Mouse (Mus musculus) forebrain, embryonic 14.5 days (tissue): ENCODE measurements around the gene Tmem216. TPM values are rescaled to one million over a fixed set of nuclear protein-coding genes. Genes with fewer than 3 reads are reported as not detected.
"Not testable (repeated sequence)": the region's sequence is repeated elsewhere in the genome, so short reads cannot be mapped to it uniquely, and the experiment has no call there.

Experiments
- ATAC-seq: fragments of 200-750 bp; cut with Nextera tagmentation; 2 replicates; pipeline ENCODE4 v1.8.0; 2017; ENCODE audit warnings: mild to moderate bottlenecking, moderate library complexity
- DNase-seq: peaks from one replicate; pipeline ENCODE4 v3.0.0-alpha.2; 2015; ENCODE audit warnings: low spot score
- H3K27ac ChIP-seq: fragments of 300-500 bp; sonication (generic); 2 replicates; pipeline ENCODE4 v1.5.1; 2014; ENCODE audit warnings: low read depth, mild to moderate bottlenecking, control low read depth, low read length, moderate library complexity
- H3K27me3 ChIP-seq: fragments of 300-500 bp; sonication (generic); replicated peaks from 2 replicates; pipeline ENCODE4 v1.6.1; 2014; ENCODE audit warnings: low read length, control low read depth, mixed read lengths; ENCODE audit not compliant: control insufficient read depth, insufficient read depth
- H3K36me3 ChIP-seq: fragments of 300-500 bp; sonication (generic); 2 replicates; pipeline ENCODE4 v1.6.1; 2014; ENCODE audit warnings: low read length, control low read depth; ENCODE audit not compliant: control insufficient read depth, insufficient read depth
- H3K4me1 ChIP-seq: fragments of 300-500 bp; sonication (generic); 2 replicates; pipeline ENCODE4 v1.6.1; 2014; ENCODE audit warnings: antibody characterized with exemption, low read length, control low read depth; ENCODE audit not compliant: control insufficient read depth, insufficient read depth
- H3K4me2 ChIP-seq: fragments of 300-500 bp; sonication (generic); 2 replicates; pipeline ENCODE4 v1.6.1; 2014; ENCODE audit warnings: mild to moderate bottlenecking, control low read depth, low read length
- H3K4me3 ChIP-seq: fragments of 300-500 bp; sonication (generic); 2 replicates; pipeline ENCODE4 v1.5.1; 2014; ENCODE audit warnings: low read depth, low read length, control low read depth
- H3K9ac ChIP-seq: fragments of 300-500 bp; sonication (generic); 2 replicates; pipeline ENCODE4 v1.6.1; 2014; ENCODE audit warnings: mild to moderate bottlenecking, low read length, control low read depth, moderate library complexity
- H3K9me3 ChIP-seq: fragments of 300-500 bp; sonication (generic); replicated peaks from 2 replicates; pipeline ENCODE4 v1.6.1; 2016; ENCODE audit warnings: low read length, control low read depth, mixed read lengths; ENCODE audit not compliant: control insufficient read depth
- WGBS: fragments of 180-500 bp; shearing (Covaris S2); extraction: QIAGEN DNeasy Blood & Tissue Kit; methylation state at CpG from one replicate; pipeline ENCODE4 v1.1.7; 2014; 5-methylcytosine and 5-hydroxymethylcytosine counted together
- polyA plus RNA-seq: library from polyadenylated mRNA; unstranded; fragments of >200 nt; fragmentation: Nextera tagmentation; extraction: Ambion mirVana; gene quantifications from 2 replicates; pipeline ENCODE4 v1.2.1, GENCODE M21; 2014

Tmem216 gene
- polyA plus RNA-seq, 1 experiment from 2014 or later = 70.1 TPM

GRCm38 (mm10) chr19:10576690-10577561, 20.9 kb upstream of the Tmem216 start, which contains the start of the genes Cyb561a3 and Tmem138:
TSS of gene Cyb561a3 (plus strand) at chr19:10577172.
TSS of gene Tmem138 (minus strand) at chr19:10577362.
- H3K4me1 ChIP-seq = peaks cover 13% of the 10 kb centered on the region
- H3K36me3 ChIP-seq = peaks cover 26% of the 10 kb centered on the region
- peak; percentile 98 for DNase-seq
- H3K27me3 ChIP-seq = no peaks in the 10 kb centered on the region
- peak within 1 kb of the TSS; percentile 46 for H3K4me3 ChIP-seq
- peak within 1 kb of the TSS; percentile 70 for H3K9ac ChIP-seq
- no peaks in the 10 kb centered on the region for H3K9me3 ChIP-seq
- under 1% methylated on average over 44 of the region's 44 CpGs for WGBS
- peak; percentile 97 for ATAC-seq
- peak within 1 kb of the TSS; percentile 80 for H3K27ac ChIP-seq
- peak within 1 kb of the TSS; percentile 78 for H3K4me2 ChIP-seq

GRCm38 (mm10) chr19:10569627-10570026, 13.6 kb upstream of the Tmem216 start:
- H3K36me3 ChIP-seq = peaks cover 50% of the 10 kb centered on the region
- no peak for ATAC-seq
- DNase-seq = no peak
- H3K27me3 ChIP-seq = no peaks in the 10 kb centered on the region
- no peaks in the 10 kb centered on the region for H3K4me1 ChIP-seq
- H3K27ac ChIP-seq = no peak overlapping the region
- no peaks in the 10 kb centered on the region for H3K9me3 ChIP-seq
- no peak overlapping the region for H3K4me2 ChIP-seq
- 95% methylated on average over 6 of the region's 6 CpGs for WGBS
- no peak overlapping the region for H3K9ac ChIP-seq
- H3K4me3 ChIP-seq = no peak overlapping the region

DNA sequence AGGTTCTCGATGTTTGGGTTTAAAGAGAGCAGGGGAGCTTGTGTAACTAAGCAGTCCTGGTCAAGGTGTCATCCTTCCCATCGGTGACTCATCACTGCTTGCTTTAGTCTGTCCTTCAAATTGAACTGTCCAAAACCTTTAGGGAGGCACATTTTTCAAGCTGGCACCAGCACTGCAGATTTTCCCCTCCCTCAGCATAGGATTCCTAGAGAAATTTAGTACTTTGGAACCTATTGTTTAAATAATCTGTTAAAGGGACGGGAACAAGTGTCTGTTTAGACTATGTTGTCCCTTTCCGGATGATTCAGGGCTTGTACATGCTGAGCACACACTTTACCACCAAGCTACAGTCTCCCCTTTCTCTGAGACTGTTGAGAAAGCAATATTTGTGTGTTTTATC, 9.2 kb upstream of the Tmem216 start:
- H3K27me3 ChIP-seq = no peaks in the 10 kb centered on the region
- no peak overlapping the region for H3K4me2 ChIP-seq
- peaks cover 13% of the 10 kb centered on the region; the same call in 1 of the 2 replicates for H3K36me3 ChIP-seq
- no peak overlapping the region for H3K9ac ChIP-seq
- no peaks in the 10 kb centered on the region for H3K4me1 ChIP-seq
- no peak overlapping the region for H3K27ac ChIP-seq
- no peak for ATAC-seq
- WGBS = 85% methylated on average over 4 of the region's 4 CpGs
- no peak for DNase-seq
- no peak overlapping the region for H3K4me3 ChIP-seq
- H3K9me3 ChIP-seq = no peaks in the 10 kb centered on the region

DNA sequence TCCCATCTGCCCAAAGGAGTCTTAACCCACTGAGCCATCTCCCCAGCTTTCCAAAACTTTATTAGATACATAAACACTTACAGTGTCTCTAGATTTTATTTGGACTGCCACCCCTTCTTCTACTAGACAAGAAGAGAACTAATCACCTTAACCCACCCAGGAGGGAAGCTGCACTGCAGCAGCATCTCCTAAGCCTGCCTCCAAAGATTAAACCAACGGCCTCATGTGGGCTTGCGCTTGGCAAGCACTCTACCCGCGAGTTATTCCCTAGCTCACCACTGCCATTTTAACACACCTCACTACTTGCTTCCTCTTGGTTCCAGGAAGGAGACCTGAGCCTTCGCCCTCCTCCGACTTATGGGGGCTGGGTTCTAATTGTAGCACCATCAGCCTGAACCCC, 8.2 kb upstream of the Tmem216 start:
- no peak overlapping the region for H3K27ac ChIP-seq
- H3K36me3 ChIP-seq = 0 out of 2 replicates have a peak, but pooled peaks cover 4% of the 10 kb centered on the region
- H3K9me3 ChIP-seq = no peaks in the 10 kb centered on the region
- DNase-seq = no peak
- 82% methylated on average over 6 of the region's 6 CpGs for WGBS
- H3K4me2 ChIP-seq = no peak overlapping the region
- ATAC-seq = no peak
- no peaks in the 10 kb centered on the region for H3K27me3 ChIP-seq
- H3K4me1 ChIP-seq = no peaks in the 10 kb centered on the region
- H3K4me3 ChIP-seq = no peak overlapping the region
- H3K9ac ChIP-seq = no peak overlapping the region

DNA sequence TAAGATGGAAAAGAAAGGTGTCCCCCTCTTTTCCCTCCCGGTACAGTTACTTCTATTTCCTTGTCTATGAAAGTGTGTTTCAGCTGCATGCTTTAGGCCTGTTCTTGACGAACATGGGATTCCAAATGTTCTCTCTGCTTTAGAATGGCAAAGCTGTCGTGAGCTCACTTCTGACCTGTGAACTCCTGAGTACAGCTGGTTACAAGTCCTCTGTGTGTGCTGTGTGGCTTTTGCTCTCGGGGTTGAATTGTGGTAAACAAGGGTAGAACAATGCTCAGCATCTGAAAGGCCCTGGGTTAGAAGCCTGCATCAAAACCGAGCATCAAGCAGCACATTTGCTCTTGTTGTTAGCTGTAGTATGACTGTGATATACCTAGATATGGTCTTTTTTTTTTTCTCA, 6.3 kb upstream of the Tmem216 start:
- DNase-seq (no peak), ATAC-seq (no peak)

GRCm38 (mm10) chr19:10561558-10562314, 5.7 kb upstream of the Tmem216 start:
- H3K4me2 ChIP-seq = no peak overlapping the region
- no peak overlapping the region for H3K4me3 ChIP-seq
- no peak for DNase-seq
- H3K27ac ChIP-seq = no peak overlapping the region
- no peaks in the 10 kb centered on the region for H3K4me1 ChIP-seq
- no peaks in the 10 kb centered on the region for H3K9me3 ChIP-seq
- WGBS = 69% methylated on average over 6 of the region's 6 CpGs
- no peak overlapping the region for H3K9ac ChIP-seq
- ATAC-seq = no peak
- H3K27me3 ChIP-seq = no peaks in the 10 kb centered on the region
- H3K36me3 ChIP-seq = no peaks in the 10 kb centered on the region

More for the DNA sequence above, 6.3 kb upstream of the Tmem216 start:
- Histone ChIP-seq H3K9me3 (no peaks in the 10 kb centered on the region), H3K4me3 (no peak overlapping the region), H3K36me3 (no peaks in the 10 kb centered on the region), H3K4me1 (no peaks in the 10 kb centered on the region), H3K27me3 (no peaks in the 10 kb centered on the region), H3K4me2 (no peak overlapping the region), H3K9ac (no peak overlapping the region), H3K27ac (no peak overlapping the region)
- WGBS = 62% methylated on average over 5 of the region's 5 CpGs

DNA sequence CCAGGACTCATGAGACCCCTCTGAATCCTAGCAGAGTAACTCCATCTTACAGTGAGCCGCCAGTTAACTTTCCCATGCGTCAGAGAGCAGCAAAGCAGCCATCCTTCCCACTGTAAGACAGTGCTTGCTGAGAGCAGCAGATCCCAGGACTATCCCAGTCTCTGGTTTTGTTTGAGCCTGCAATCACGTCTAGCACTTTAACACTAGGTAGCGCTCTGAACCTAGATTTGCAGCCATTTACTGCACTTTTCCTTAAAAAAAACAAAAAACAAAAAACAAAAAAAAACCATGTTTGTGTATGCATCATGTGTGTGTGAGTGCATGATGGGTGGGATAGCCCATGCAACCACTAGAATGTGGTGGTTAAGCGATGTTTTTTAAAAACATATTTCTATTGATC, 4.1 kb upstream of the Tmem216 start:
- Histone ChIP-seq H3K4me2 (no peak overlapping the region), H3K36me3 (no peaks in the 10 kb centered on the region), H3K4me1 (peaks cover 4% of the 10 kb centered on the region; the same call in 1 of the 2 replicates), H3K27me3 (no peaks in the 10 kb centered on the region), H3K4me3 (no peak overlapping the region), H3K27ac (no peak overlapping the region), H3K9ac (no peak overlapping the region), H3K9me3 (no peaks in the 10 kb centered on the region)
- DNase-seq (peak; percentile 42), ATAC-seq (no peak)
- WGBS = 33% methylated on average over 5 of the region's 5 CpGs

DNA sequence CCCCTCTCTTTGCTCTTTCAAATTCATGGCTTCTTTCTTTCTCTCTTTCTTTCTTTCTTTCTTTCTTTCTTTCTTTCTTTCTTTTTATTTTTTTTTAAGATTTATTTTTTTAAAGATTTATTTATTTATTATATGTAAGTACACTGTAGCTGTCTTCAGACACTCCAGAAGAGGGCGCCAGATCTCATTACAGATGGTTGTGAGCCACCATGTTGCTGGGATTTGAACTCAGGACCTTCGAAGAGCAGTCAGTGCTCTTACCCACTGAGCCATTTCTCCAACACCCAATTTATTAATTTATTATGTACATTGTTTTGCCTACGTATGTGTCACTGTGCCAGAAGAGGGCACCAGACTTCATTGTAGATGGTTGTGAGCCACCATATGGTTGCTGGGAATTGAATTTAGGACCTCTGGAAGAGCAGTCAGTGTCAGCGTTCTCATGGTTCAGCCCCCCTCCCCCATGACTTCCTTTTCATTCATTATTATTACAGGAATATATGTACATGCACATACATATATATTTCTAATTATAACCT, 1.9 kb upstream of the Tmem216 start:
- WGBS = 76% methylated on average over 4 of the region's 4 CpGs
- ATAC-seq, H3K9ac ChIP-seq, H3K36me3 ChIP-seq, DNase-seq, H3K27me3 ChIP-seq, H3K4me2 ChIP-seq, H3K4me1 ChIP-seq, H3K9me3 ChIP-seq, H3K4me3 ChIP-seq, H3K27ac ChIP-seq: not testable (repeated sequence)
